Mouse (Mus musculus): Measurements from ENCODE around the gene Olfr1029.

DNA sequence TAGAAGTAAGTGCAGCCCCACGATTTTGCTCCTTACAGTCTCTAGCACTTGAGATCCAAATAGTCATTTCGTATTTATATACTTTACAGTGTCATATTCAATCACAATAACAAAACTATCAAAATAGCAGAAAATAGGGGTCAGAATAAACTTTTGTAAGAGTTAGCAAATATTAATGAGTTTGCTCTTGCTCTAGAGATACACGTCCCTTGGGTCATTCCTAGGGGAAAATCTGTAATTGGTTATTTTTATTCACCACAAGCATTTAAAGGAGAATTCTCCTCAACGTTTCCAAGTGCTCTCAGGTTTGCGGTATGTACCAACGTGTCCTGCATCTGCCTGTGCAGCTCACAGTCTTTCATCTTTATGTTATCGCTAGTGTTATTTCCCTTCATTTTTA, 31.5 kb downstream of the Olfr1029 start, which contains the start of gene Olfr1032:
- TF ChIP-seq POLR2A (IDR thresholded peaks at IDR 0.05; ENCODE audit: insufficient read length, low read depth) = no peak
- no peak for TF ChIP-seq USF1 (IDR thresholded peaks at IDR 0.05; ENCODE audit: low read depth)
- no peak for TF ChIP-seq CEBPB (IDR thresholded peaks at IDR 0.05; ENCODE audit: insufficient read depth, poor library complexity, severe bottlenecking)
- no peak for TF ChIP-seq POLR2AphosphoS2 (IDR thresholded peaks at IDR 0.05; ENCODE audit: insufficient read length, low read depth)
- TF ChIP-seq MAX (IDR thresholded peaks at IDR 0.05; ENCODE audit: low read depth) = no peak

Data from myocyte (in vitro differentiated cells).